Mouse (Mus musculus) lung, postnatal 0 days (tissue): ENCODE measurements around the gene Tmem267.
"Not testable (repeated sequence)": the region's sequence is repeated elsewhere in the genome, so short reads cannot be mapped to it uniquely, and the experiment has no call there.

Experiments
- CTCF ChIP-seq: IDR thresholded peaks from 2 replicates; pipeline ENCODE4 v1.5.1; 2016; ENCODE audit warnings: antibody characterized with exemption, mild to moderate bottlenecking
- EP300 ChIP-seq: IDR thresholded peaks from 2 replicates; pipeline ENCODE4 v1.6.1; 2016; ENCODE audit warnings: antibody characterized with exemption, mild to moderate bottlenecking, control low read depth

GRCm38 (mm10) chr13:119603890-119604289 lies 116.1 kb downstream of the Tmem267 start:
- TF ChIP-seq CTCF, EP300: not testable (repeated sequence)
